Mouse (Mus musculus) kidney, adult 18-20 months (tissue): Measurements from ENCODE around the gene Zfp2.

Source experiments
- DNase-seq: peaks from one replicate; pipeline ENCODE4 v3.0.0; 2021

Gene Zfp2

GRCm38 (mm10) chr11:50915671-50916320, at the start of gene Zfp2:
Gene Zfp2 (minus strand): TSS chr11:50916165.
- peak; percentile 91 for DNase-seq

DNA sequence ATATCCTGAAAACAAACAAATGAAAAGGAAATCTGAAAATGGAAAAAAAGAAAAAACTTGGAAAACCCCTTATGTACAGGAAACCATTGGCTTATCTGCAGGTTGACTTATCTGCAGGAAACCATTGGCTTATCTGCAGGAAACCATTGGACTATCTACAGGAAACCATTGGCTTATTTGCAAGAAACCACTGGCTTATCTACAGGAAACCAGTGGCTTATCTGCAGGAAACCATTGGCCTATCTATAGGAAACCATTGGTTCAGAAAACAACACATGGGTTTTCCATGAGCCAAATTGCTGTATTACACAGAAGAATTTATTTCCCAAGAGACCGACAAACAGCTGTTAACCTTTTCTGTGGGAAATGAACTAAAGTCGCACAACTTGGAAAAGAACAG, 48.9 kb upstream of the Zfp2 start:
- no peak for DNase-seq

DNA sequence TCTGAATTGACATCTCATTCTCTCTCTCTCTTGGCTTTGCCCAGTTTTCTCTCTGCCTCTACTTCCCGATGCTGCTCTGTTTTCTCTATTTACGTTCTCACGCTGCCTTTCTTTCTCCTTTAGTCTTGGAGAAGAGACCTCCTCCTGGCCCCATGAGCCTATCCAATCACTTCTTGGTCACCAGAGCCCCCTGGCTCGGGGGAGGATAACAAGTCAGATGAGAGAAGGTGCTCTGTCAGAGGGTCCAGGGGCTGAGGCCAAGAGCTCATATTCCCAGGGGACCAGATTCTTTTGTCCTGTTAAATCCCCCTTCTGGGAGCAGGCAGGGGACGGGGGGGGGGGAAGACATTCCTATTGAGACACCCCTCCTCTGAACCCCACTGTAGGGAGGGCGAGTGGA, 37.7 kb upstream of the Zfp2 start, which contains the start of gene Prop1:
TSS of gene Prop1 (minus strand) at position 101 of the 400 bp plus-strand sequence.
- DNase-seq: no peak

DNA sequence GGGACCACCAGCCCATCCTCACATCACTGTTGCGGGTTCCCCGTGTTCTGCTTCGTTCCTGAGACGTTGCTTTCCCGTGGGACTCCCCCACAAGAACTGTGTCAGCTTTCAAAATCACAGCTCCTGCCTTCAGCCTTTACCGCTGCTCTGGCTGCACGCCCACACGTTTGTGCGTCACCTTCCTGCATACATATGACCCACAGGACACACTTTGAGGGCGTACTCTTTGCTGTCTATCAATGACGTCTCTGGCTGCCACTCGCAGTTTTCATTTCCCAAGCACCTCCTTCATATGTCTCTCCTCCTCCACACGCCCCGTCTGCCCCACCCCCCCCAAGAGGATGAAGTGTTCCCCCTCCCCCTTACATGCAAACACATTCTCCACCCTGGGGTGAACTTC, 36.3 kb upstream of the Zfp2 start:
- no peak for DNase-seq

- DNase-seq: no peak
Observed at GRCm38 (mm10) chr11:50943506-50943905, 27.5 kb upstream of the Zfp2 start, which contains the start of gene 4933414I15Rik. Gene 4933414I15Rik (minus strand): TSS chr11:50943765.

GRCm38 (mm10) chr11:50942386-50942785, 26.4 kb upstream of the Zfp2 start:
- no peak for DNase-seq

DNA sequence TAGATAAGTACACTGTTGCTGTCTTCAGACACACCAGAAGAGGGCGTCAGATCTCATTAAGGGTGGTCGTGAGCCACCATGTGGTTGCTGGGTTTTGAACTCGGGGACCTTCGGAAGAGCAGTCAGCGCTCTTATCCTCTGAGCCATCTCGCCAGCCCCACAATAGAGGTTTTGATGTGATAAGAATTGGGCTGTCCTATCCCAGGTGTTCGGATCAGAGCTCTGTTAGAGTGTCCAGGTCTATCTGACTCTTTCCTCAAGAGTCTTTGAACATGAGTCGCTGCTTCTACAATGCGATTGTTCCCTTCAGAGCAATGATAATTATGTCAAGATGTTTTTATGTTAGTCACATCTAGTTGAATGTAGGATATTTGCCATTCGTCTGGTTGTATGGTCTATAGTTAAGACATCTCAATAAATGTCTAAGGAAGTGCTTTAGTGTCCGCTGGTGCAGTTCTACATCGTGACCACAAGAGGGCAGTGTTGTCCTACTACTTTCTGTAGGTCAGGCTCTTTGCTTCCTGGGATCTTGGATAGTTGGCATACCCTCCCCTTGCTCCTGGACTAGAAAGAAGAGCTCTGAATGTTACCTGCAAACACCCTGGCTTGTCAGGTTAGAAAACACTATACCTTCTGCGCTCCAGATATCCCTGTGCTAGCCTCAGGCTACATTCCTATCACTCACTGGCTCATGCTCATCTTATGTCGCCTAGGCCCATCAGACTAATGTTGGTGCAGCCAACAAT, 23.8 kb upstream of the Zfp2 start:
- peak; percentile 17 for DNase-seq

DNA sequence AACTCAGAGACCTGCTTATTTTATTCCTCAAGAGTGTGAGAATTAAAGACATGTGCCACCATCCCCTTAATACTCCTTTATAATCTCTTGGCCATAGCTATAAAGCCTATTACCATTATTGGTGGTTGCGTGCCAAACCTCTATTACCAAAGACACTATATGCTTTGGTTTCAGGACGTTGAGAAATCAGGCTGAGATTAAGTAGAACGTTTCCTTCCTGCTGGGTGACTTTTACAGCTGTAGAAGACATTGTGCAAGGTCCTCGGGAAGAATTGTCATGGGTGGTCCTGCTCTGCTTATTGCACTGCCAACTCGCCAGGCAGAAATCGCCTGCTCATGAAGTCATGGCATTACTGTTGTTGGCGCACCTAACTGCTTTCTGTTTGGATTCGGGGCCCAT, 22.5 kb upstream of the Zfp2 start:
- DNase-seq: no peak

DNA sequence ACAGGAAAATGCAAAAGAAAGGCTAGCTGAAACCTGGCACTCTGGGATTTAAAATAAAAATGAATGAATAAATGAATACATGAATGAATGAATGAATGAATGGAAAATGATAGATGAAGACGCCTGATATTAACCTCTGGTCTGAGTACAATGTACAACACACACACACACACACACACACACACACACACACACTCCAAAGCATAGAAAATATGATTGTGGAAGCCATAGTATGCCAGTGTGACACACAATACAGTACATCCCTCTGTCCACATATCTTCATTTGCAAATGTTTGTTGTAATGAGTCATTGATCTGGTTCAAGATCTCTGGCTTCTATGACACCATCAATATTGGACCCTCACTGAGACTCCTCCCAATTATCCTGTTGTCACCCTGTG, 16.1 kb upstream of the Zfp2 start:
- DNase-seq: no peak

GRCm38 (mm10) chr11:50931451-50931866, 15.5 kb upstream of the Zfp2 start, which contains the start of gene Zfp354b:
Gene Zfp354b (minus strand): TSS chr11:50931633.
- DNase-seq: peak; percentile 86

DNA sequence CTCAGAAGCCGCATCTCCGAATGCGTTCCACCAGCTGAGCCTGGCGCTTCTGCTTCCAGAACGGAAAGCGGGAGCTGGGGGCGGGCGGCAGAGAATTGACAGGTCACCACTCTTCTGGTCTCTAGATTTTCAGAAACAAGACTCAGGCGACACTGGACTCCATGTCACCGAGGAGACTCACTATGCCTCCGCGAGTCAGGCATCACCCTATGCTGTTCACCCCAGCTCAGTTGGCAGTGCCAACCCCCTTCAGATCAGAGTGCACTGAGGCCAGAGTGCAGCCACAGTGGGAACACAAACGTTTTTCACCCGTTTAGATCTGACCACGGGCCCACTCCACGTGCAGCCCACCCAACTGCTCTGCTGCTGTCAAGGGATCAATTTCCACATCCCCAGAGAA, 15.1 kb upstream of the Zfp2 start:
- no peak for DNase-seq

- DNase-seq: no peak
Observed at GRCm38 (mm10) chr11:50930469-50931014, 14.6 kb upstream of the Zfp2 start.

DNA sequence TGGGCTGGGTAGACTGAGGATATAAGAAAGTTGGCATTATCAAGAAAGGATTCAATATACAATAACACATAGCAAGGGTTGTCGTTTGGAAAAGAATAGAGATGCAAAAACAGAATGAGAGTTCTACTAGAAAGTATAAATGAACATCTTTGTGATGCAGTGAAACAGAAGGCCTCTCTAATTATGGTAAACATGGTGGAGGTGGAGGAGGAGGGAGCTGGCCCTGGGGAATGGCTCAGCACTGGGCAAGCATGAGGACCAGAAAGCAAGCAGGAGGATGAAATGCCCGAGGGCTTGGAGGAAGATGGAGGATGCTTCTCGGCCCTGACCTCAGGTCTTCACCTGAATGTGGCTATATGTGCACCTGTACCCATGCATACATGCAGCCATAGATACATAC, 1.5 kb downstream of the Zfp2 start:
- no peak for DNase-seq

GRCm38 (mm10) chr11:50913301-50913700, 2.7 kb downstream of the Zfp2 start:
- no peak for DNase-seq

- DNase-seq: no peak
Observed at GRCm38 (mm10) chr11:50908136-50908535, 7.8 kb downstream of the Zfp2 start.

DNA sequence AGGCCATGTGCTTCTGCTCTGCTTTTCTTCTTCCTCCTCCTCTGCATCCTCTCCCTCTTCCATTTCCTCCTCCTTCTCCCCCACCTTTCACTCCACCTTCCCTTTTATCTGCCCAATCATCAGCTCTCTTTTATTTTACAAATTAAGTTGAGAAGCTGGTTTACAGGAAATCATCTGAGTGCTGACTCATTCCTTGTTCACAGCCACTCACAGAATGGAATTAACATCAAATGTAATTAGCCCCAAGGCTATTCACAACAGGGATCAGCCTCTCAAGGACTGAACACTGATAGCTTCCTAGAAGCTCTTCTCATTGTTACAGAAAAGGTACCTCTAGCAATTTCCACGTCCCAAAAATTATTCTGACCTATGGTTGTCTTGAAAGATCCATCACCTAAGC, 18.6 kb downstream of the Zfp2 start:
- DNase-seq: no peak

DNA sequence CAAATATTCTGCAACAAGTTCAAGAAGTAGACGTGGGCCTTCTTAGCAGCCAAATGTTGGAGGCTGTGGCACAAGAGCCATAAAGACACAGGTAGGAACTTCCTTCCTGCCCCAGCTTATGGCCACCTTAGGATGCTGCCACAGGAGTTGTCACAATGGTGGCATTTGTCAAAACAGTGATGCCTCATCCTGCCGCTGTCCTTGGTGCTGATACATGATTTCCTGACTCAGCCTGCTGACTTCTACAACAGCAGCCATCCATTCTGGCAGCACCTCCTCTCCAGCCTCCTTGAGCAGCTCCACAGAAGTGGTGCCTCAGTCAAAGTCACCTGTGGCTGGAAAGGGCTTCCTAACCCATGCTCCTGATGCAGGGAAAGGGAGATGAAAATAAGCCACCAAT, 23.5 kb downstream of the Zfp2 start:
- no peak for DNase-seq

DNA sequence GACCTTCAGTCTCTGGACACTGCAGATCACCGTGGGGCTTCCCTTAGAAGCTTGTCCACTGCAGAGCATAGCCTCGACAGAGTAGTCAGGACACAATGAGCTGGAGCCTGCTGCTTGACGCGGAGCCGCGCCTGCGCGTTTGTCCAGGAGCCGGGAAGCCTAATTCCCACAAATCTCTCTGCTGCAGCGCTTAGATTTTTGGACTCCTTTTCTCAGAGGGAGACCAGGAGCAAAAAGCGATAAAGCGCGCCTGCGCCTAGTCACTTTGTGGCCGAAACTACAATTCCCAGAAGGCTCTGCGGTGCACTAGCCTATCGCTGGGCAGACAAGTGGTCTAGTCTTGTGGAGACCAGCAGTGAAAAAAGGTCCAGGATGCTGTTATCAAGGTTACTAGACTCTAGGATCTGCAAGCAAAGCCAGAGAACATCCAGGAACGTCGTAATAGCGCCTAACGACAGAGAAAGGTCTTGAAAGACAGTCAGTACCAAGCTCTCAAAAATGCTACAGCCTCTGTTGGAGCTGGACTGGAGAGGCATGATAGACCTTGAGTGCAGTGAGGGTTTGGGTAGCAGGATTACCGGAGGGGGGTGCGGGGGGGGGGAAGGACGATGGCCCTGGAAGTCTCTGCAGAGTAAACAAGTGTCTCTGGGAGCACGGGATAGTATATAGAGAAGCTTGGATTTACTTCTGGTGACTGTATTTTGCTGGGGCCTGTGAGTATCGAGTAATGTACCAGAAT, 28.4 kb downstream of the Zfp2 start, which contains the start of gene Zfp454:
TSS of gene Zfp454 (minus strand) at position 262 of the 739 bp plus-strand sequence.
- DNase-seq: peak; percentile 89

- DNase-seq: no peak
Observed at GRCm38 (mm10) chr11:50886933-50887293, 29.1 kb downstream of the Zfp2 start.

DNA sequence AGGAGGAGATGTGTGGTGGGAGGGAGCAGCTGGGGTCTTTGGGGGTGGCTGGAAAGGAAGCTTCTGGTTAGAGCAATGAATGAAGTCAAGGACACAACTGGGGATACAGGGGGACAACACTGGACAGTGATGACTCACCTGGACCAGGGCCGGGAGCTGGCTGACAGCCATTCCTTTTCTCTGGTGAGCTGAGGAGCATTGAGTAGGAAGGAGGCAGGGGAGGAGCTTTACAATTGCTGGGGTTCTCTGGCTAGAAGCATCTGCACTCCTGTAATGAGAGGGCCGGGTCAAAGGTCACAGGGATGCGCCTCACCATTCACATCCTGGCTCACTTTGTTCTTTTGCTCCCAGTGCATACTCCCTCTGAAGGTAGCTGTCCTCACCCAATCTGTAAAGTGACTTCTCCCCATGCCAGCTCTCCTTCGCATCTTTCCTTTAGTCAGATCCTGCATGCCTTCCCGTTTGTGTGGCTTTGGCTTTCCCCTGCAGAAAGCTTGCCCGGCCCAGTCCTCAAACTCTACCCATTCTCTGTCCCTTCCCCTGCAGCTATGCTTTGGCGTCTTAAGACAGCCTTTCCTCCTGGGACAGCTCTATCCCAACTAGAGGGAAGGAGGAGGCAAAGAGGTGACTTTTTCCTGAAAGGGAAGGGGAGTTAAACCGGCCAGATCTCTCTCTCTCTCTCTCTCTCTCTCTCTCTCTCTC, 29.6 kb downstream of the Zfp2 start:
- no peak for DNase-seq

- no peak for DNase-seq
Observed at GRCm38 (mm10) chr11:50883756-50884155, 32.2 kb downstream of the Zfp2 start.

GRCm38 (mm10) chr11:50878641-50879040, 37.3 kb downstream of the Zfp2 start:
- DNase-seq: no peak
